Mouse (Mus musculus) forebrain, embryonic 14.5 days (tissue): ENCODE measurements around the gene Gys1. TPM values are rescaled to one million over a fixed set of nuclear protein-coding genes. Genes with fewer than 3 reads are reported as not detected.
"Not testable (repeated sequence)": the region's sequence is repeated elsewhere in the genome, so short reads cannot be mapped to it uniquely, and the experiment has no call there.

Experiments
- ATAC-seq: fragments of 200-750 bp; cut with Nextera tagmentation; 2 replicates; pipeline ENCODE4 v1.8.0; 2017; ENCODE audit warnings: mild to moderate bottlenecking, moderate library complexity
- DNase-seq: peaks from one replicate; pipeline ENCODE4 v3.0.0-alpha.2; 2015; ENCODE audit warnings: low spot score
- H3K27ac ChIP-seq: fragments of 300-500 bp; sonication (generic); 2 replicates; pipeline ENCODE4 v1.5.1; 2014; ENCODE audit warnings: low read depth, mild to moderate bottlenecking, control low read depth, low read length, moderate library complexity
- H3K27me3 ChIP-seq: fragments of 300-500 bp; sonication (generic); replicated peaks from 2 replicates; pipeline ENCODE4 v1.6.1; 2014; ENCODE audit warnings: low read length, control low read depth, mixed read lengths; ENCODE audit not compliant: control insufficient read depth, insufficient read depth
- H3K36me3 ChIP-seq: fragments of 300-500 bp; sonication (generic); 2 replicates; pipeline ENCODE4 v1.6.1; 2014; ENCODE audit warnings: low read length, control low read depth; ENCODE audit not compliant: control insufficient read depth, insufficient read depth
- H3K4me1 ChIP-seq: fragments of 300-500 bp; sonication (generic); 2 replicates; pipeline ENCODE4 v1.6.1; 2014; ENCODE audit warnings: antibody characterized with exemption, low read length, control low read depth; ENCODE audit not compliant: control insufficient read depth, insufficient read depth
- H3K4me2 ChIP-seq: fragments of 300-500 bp; sonication (generic); 2 replicates; pipeline ENCODE4 v1.6.1; 2014; ENCODE audit warnings: mild to moderate bottlenecking, control low read depth, low read length
- H3K4me3 ChIP-seq: fragments of 300-500 bp; sonication (generic); 2 replicates; pipeline ENCODE4 v1.5.1; 2014; ENCODE audit warnings: low read depth, low read length, control low read depth
- H3K9ac ChIP-seq: fragments of 300-500 bp; sonication (generic); 2 replicates; pipeline ENCODE4 v1.6.1; 2014; ENCODE audit warnings: mild to moderate bottlenecking, low read length, control low read depth, moderate library complexity
- H3K9me3 ChIP-seq: fragments of 300-500 bp; sonication (generic); replicated peaks from 2 replicates; pipeline ENCODE4 v1.6.1; 2016; ENCODE audit warnings: low read length, control low read depth, mixed read lengths; ENCODE audit not compliant: control insufficient read depth
- WGBS: fragments of 180-500 bp; shearing (Covaris S2); extraction: QIAGEN DNeasy Blood & Tissue Kit; methylation state at CpG from one replicate; pipeline ENCODE4 v1.1.7; 2014; 5-methylcytosine and 5-hydroxymethylcytosine counted together
- polyA plus RNA-seq: library from polyadenylated mRNA; unstranded; fragments of >200 nt; fragmentation: Nextera tagmentation; extraction: Ambion mirVana; gene quantifications from 2 replicates; pipeline ENCODE4 v1.2.1, GENCODE M21; 2014

Gys1 gene
- polyA plus RNA-seq, 1 experiment from 2014 or later, result 13.4 TPM

DNA sequence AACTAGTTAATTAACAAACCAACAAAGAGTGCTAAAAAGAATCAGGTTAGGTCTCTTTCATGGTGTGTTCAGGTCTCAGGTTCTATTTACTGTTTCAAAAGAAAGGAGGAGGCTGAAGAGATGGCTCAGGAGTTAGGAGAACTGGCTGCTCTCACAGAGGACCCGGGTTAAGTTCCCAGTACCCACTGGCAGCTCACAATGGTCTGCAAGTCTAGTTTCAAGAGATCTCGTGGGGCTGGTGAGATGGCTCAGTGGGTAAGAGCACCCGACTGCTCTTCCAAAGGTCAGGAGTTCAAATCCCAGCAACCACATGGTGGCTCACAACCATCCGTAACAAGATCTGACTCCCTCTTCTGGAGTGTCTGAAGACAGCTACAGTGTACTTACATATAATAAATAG, 45.7 kb downstream of the Gys1 start:
- not testable (repeated sequence) for ATAC-seq, H3K4me1 ChIP-seq, H3K4me3 ChIP-seq, H3K4me2 ChIP-seq, H3K27me3 ChIP-seq, H3K36me3 ChIP-seq, DNase-seq, H3K9ac ChIP-seq, H3K9me3 ChIP-seq, H3K27ac ChIP-seq
- 88% methylated on average over 3 of the region's 4 CpGs for WGBS

DNA sequence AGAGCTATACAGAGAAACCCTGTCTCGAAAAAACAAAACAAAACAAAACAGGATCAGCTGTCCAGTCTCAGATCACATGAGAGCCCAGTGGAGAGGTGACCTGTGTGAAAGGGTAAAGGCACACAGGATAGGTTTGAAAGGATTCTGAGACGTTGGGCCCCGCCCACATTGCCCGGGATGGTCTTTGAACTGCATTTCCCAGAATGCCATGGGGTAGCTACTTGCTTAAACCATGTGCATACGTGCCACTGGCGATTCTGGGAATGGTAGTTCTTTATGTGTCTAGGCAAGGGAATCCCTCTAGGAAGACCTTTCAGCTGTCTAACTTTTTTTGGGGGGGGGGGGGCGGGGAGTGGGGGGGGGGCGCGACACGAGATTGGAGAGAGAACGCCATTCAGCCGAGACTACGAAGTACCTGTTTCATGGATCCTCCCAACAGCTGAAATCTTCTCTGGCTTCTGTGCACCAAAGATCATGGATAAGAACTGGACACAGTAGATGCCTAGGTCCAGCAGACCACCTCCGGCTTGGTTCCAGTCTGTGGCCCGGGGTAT, 46.8 kb downstream of the Gys1 start, which contains the start of gene Tulp2:
TSS of gene Tulp2 (plus strand) at position 504 of the 554 bp plus-strand sequence.
- Histone ChIP-seq H3K9me3 (no peaks in the 10 kb centered on the region), H3K4me2 (no peak within 1 kb of the TSS), H3K4me1 (no peaks in the 10 kb centered on the region), H3K4me3 (no peak within 1 kb of the TSS), H3K27ac (no peak within 1 kb of the TSS), H3K9ac (no peak within 1 kb of the TSS), H3K36me3 (no peaks in the 10 kb centered on the region), H3K27me3 (no peaks in the 10 kb centered on the region)
- DNase-seq, result peak; percentile 87
- ATAC-seq, result peak; percentile 91
- WGBS, result 56% methylated on average over 15 of the region's 15 CpGs

DNA sequence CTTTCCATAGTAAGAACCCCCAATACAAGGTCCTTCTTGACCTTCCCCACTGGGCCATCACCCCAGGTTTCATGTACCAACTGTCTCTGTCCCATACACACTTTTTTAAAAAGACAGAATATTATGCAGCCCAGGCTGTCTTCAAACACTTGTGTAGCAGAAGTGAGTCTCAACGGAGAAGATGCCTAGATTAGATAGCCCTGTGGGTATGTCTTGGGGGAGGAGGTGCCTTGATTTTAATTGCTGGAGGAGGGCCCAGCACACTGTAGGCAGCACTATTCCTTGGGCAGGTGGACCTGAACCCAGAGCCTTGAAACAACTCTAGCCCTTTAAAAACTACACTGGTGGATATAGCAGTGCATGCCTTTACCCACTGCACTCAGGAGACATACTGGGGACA, 47.5 kb downstream of the Gys1 start:
- no peak overlapping the region for H3K9ac ChIP-seq
- no peaks in the 10 kb centered on the region for H3K36me3 ChIP-seq
- no peaks in the 10 kb centered on the region for H3K4me1 ChIP-seq
- H3K4me2 ChIP-seq, result no peak overlapping the region
- H3K27me3 ChIP-seq, result no peaks in the 10 kb centered on the region
- H3K9me3 ChIP-seq, result no peaks in the 10 kb centered on the region
- DNase-seq, result no peak
- ATAC-seq, result no peak
- no peak overlapping the region for H3K4me3 ChIP-seq
- whole genome bisulfite sequencing, result 97% methylated on average over 1 of the region's 1 CpGs
- no peak overlapping the region for H3K27ac ChIP-seq

DNA sequence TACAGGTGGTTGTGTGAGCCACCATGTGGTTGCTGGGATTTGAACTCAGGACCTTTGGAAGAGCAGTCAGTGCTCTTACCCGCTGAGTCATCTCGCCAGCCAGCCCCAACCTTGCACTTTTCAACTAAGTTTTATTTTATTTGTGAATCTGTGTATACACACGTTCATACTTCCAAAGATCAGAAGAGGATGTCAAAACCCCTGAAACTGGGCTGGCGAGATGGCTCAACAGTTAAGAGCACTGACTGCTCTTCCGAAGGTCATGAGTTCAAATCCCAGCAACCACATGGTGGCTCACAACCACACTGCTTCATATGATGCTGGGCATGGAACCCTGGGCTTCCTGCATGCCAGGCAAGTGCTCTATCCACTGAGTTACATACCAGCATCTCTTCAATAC, 50.3 kb downstream of the Gys1 start:
- not testable (repeated sequence) for H3K9me3 ChIP-seq, DNase-seq, ATAC-seq, H3K4me2 ChIP-seq, H3K27me3 ChIP-seq, H3K4me3 ChIP-seq, H3K4me1 ChIP-seq, H3K9ac ChIP-seq, H3K36me3 ChIP-seq, H3K27ac ChIP-seq
- WGBS, result 95% methylated on average over 5 of the region's 5 CpGs

DNA sequence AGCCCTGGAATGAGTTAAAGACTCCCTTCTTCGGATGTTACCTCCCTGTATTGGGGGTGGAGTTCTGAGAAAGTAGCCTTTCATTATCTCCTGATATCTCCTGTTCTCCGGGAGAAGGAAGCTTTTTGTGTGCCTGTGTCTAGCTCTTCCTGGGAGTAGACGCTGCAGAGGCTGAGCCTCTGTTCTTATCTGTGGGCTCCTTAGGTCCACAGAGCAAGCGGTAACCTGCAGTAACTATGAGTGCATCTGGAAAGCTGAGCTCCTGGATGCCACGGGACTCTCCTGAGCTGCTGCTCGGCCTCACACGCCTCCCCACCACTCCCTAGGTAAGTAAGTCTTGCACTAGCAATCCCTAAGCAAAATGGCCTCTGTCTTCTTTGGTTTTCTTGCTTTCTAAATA, 51.5 kb downstream of the Gys1 start:
- Histone ChIP-seq H3K9ac (no peak overlapping the region), H3K27me3 (no peaks in the 10 kb centered on the region), H3K4me3 (no peak overlapping the region), H3K4me2 (no peak overlapping the region), H3K4me1 (no peaks in the 10 kb centered on the region; the same call in 1 of the 2 replicates), H3K36me3 (no peaks in the 10 kb centered on the region), H3K27ac (no peak overlapping the region), H3K9me3 (no peaks in the 10 kb centered on the region)
- WGBS, result 80% methylated on average over 7 of the region's 7 CpGs
- DNase-seq (no peak), ATAC-seq (no peak)

DNA sequence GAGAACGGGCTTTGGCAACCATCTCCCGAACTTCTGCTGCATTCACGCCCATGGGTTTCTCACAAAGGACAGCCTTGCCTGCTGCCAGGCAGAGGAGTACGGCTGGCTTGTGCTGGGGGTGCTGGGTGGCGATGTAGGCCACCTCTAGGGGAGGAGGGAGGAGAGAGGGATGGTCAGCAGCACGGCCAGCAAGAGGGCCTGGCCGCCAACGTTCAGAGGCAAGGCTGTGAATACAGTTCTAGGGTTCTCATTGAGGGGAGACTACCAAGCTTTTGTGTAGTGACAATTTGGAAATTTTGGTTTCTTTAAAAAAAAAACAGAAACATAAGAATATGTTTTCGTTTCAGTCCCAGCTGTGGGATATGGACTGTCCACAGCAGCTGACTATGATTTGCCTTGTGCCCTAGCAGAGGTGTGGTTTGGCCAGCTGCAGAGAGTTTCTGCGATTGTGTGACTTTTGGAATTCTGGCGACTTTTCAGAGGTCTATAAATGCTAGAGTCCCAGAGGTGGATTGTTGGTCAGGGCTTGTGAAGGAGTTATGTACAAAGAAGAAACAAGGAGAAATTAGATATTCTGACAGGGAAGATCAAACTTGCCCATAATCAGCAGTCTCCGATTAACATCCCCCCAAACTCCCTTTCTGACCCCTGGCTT, 52.2 kb downstream of the Gys1 start, which contains the start of gene Gm45808:
TSS of gene Gm45808 (minus strand) at position 51 of the 655 bp plus-strand sequence.
- Histone ChIP-seq H3K9ac (no peak within 1 kb of the TSS), H3K4me1 (no peaks in the 10 kb centered on the region; the same call in 1 of the 2 replicates), H3K27ac (no peak within 1 kb of the TSS), H3K4me3 (no peak within 1 kb of the TSS), H3K36me3 (peaks cover under 1% of the 10 kb centered on the region; the same call in 1 of the 2 replicates), H3K27me3 (no peaks in the 10 kb centered on the region), H3K9me3 (no peaks in the 10 kb centered on the region), H3K4me2 (no peak within 1 kb of the TSS)
- 77% methylated on average over 12 of the region's 12 CpGs for whole genome bisulfite sequencing
- no peak for DNase-seq
- no peak for ATAC-seq

DNA sequence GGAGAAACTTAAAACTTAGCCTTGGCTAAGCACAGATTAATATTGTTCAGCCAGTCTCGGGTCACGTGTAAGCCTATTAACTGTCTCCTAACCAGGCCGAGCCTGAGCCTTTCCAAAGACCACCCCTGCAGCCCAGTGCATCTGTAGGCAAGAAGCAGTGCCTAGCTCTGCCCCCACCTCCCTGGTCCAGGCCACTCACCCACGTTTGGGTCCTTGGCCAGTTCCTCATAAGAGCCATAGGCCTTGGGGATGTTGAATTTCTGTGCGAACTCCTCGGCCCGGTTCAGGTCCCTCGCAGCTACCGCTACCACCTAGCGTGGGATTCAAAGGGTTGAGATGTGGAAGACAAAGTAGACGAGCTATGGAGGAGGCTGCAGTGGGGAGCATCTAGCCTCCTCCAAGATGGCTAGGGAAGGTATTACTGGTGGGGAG, 53.2 kb downstream of the Gys1 start:
- H3K4me2 ChIP-seq, result peak overlapping the region; percentile 63
- no peaks in the 10 kb centered on the region for H3K27me3 ChIP-seq
- peak overlapping the region; percentile 46 for H3K27ac ChIP-seq
- H3K9me3 ChIP-seq, result no peaks in the 10 kb centered on the region
- no peaks in the 10 kb centered on the region; the same call in 1 of the 2 replicates for H3K4me1 ChIP-seq
- peaks cover 9% of the 10 kb centered on the region; the same call in 1 of the 2 replicates for H3K36me3 ChIP-seq
- peak overlapping the region; percentile 68 for H3K9ac ChIP-seq
- 16% methylated on average over 11 of the region's 11 CpGs for WGBS
- DNase-seq (peak; percentile 27), ATAC-seq (peak; percentile 53)
- H3K4me3 ChIP-seq, result peak overlapping the region; percentile 38

DNA sequence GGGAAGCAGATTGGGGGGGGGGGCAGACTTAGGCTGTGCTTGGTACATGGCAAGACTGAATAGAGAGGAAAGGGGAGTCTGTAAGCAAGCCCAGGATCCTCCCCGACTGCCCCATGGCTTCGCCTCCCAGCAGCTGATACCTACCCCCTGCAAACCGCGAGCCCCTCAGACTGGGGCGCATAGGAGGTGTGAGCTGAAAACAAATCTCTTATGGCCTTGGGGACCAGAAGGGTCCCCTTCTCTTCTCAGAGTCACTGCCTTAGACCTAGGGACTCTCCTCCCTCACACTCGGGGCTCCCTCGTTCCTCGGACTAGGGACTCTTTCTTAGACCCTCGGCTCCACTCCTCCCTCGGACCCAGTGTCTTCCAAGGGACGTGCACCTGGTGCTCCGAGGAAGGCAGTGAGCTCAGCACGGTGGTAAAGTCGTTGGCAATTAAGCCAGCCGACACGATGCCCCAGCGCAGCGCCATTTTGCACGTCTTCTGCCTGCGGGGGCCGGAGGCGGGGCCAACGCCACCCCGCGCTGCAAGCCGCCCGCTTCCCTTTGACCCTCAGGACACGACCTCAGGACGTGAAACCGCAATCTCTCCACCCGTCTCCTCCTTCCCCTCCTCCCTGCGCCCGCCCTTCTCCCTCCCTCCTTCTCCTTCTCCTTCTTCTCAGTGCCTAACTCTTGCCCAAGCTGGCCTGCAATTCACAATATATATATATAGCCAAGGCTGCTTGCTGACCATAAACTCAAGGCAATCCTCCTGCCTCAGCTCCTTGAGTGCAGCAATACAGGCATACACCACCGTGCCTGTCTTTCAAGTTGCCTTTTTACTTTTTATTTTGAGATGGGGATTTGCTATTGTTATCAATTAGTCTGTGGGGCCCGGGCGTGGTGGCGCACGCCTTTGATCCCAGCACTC, 53.9 kb downstream of the Gys1 start, which contains the start of gene Dhdh:
TSS of gene Dhdh (minus strand) at position 513 of the 912 bp plus-strand sequence.
- H3K27ac ChIP-seq, result peak within 1 kb of the TSS; percentile 46
- no peaks in the 10 kb centered on the region for H3K9me3 ChIP-seq
- H3K9ac ChIP-seq, result peak within 1 kb of the TSS; percentile 68
- WGBS, result 7% methylated on average over 37 of the region's 38 CpGs
- H3K27me3 ChIP-seq, result no peaks in the 10 kb centered on the region
- ATAC-seq (peak; percentile 69), DNase-seq (peak; percentile 36)
- H3K4me3 ChIP-seq, result peak within 1 kb of the TSS; percentile 38
- H3K4me2 ChIP-seq, result peak within 1 kb of the TSS; percentile 63
- peaks cover 16% of the 10 kb centered on the region for H3K36me3 ChIP-seq
- no peaks in the 10 kb centered on the region; the same call in 1 of the 2 replicates for H3K4me1 ChIP-seq
